Mouse (Mus musculus): ENCODE results near the gene Foxb1. TPM values are rescaled to one million over a fixed set of nuclear protein-coding genes. Genes with fewer than 3 reads are reported as not detected.
A peak's percentile ranks its signal among the peaks of the same experiment; 100 is the strongest.

The Foxb1 gene
- not detected for total RNA-seq (2021)
- long read RNA-seq, experiment 1 = 0 reads
- long read RNA-seq, experiment 2 = 0 reads

GRCm38 (mm10) chr9:69760371-69761301 is at the start of gene Foxb1:
Foxb1 (minus strand) TSS chr9:69760940.
- DNase-seq (ENCODE audit: low spot score in 2 of 2) = no peak
- intact Hi-C loops (cut with DNase I) = loop anchor here (5.0 kb wide), 1 partner anchor 253 kb away; no protein-coding TSS in a partner anchor

GRCm38 (mm10) chr9:69790562-69790961 is 29.8 kb upstream of the Foxb1 start:
- peak in 1 of 2 experiments; percentile 5 for DNase-seq (ENCODE audit: low spot score in 2 of 2)
- intact Hi-C loops (cut with DNase I) = no loop called here

- intact Hi-C loops (cut with DNase I) = no loop called here
- DNase-seq (ENCODE audit: low spot score in 2 of 2) = no peak
Measured at GRCm38 (mm10) chr9:69779996-69780395, 19.3 kb upstream of the Foxb1 start.

- intact Hi-C loops (cut with DNase I) = loop anchor here (5.0 kb wide), 1 partner anchor 52 kb away; no protein-coding TSS in a partner anchor
- no peak for DNase-seq (ENCODE audit: low spot score in 2 of 2)
Measured at GRCm38 (mm10) chr9:69769949-69770585, 9.3 kb upstream of the Foxb1 start.

- intact Hi-C loops (cut with DNase I) = loop anchor here (5.0 kb wide), 1 partner anchor 53 kb away; no protein-coding TSS in a partner anchor
- no peak for DNase-seq (ENCODE audit: low spot score in 2 of 2)
Measured at GRCm38 (mm10) chr9:69769091-69769948, 8.6 kb upstream of the Foxb1 start.

- intact Hi-C loops (cut with DNase I) = loop anchor here (5.0 kb wide), 1 partner anchor 54 kb away; no protein-coding TSS in a partner anchor
- DNase-seq (ENCODE audit: low spot score in 2 of 2) = no peak
Measured at GRCm38 (mm10) chr9:69768136-69768875, 7.6 kb upstream of the Foxb1 start.

- intact Hi-C loops (cut with DNase I) = loop anchor here (5.0 kb wide), 1 partner anchor 55 kb away; no protein-coding TSS in a partner anchor
- DNase-seq (ENCODE audit: low spot score in 2 of 2) = no peak
Measured at GRCm38 (mm10) chr9:69767421-69767820, 6.7 kb upstream of the Foxb1 start.

GRCm38 (mm10) chr9:69766936-69767335 is 6.2 kb upstream of the Foxb1 start:
- intact Hi-C loops (cut with DNase I) = loop anchor here (5.0 kb wide), 1 partner anchor 55 kb away; no protein-coding TSS in a partner anchor
- no peak for DNase-seq (ENCODE audit: low spot score in 2 of 2)

GRCm38 (mm10) chr9:69766301-69766700 is 5.6 kb upstream of the Foxb1 start:
- intact Hi-C loops (cut with DNase I) = loop anchor here (5.0 kb wide), 1 partner anchor 56 kb away; no protein-coding TSS in a partner anchor
- no peak for DNase-seq (ENCODE audit: low spot score in 2 of 2)

GRCm38 (mm10) chr9:69765483-69766050 is 4.8 kb upstream of the Foxb1 start:
- intact Hi-C loops (cut with DNase I) = loop anchor here (5.0 kb wide), 1 partner anchor 57 kb away; no protein-coding TSS in a partner anchor

GRCm38 (mm10) chr9:69764586-69765482 is 4.1 kb upstream of the Foxb1 start:
- intact Hi-C loops (cut with DNase I) = loop anchor here (5.0 kb wide), 2 partner anchors 57 to 258 kb away; no protein-coding TSS in a partner anchor
- no peak for DNase-seq (ENCODE audit: low spot score in 2 of 2)

More at GRCm38 (mm10) chr9:69765483-69766050, 4.8 kb upstream of the Foxb1 start:
- DNase-seq (ENCODE audit: low spot score in 2 of 2) = no peak

- DNase-seq (ENCODE audit: low spot score in 2 of 2) = no peak
- intact Hi-C loops (cut with DNase I) = loop anchor here (5.0 kb wide), 1 partner anchor 257 kb away; no protein-coding TSS in a partner anchor
Measured at GRCm38 (mm10) chr9:69763681-69764585, 3.2 kb upstream of the Foxb1 start.

- DNase-seq (ENCODE audit: low spot score in 2 of 2) = no peak
- intact Hi-C loops (cut with DNase I) = loop anchor here (5.0 kb wide), 1 partner anchor 255 kb away; no protein-coding TSS in a partner anchor
Measured at GRCm38 (mm10) chr9:69762703-69763102, 2.0 kb upstream of the Foxb1 start.

GRCm38 (mm10) chr9:69762221-69762620 is 1.5 kb upstream of the Foxb1 start:
- intact Hi-C loops (cut with DNase I) = loop anchor here (5.0 kb wide), 1 partner anchor 255 kb away; no protein-coding TSS in a partner anchor
- no peak for DNase-seq (ENCODE audit: low spot score in 2 of 2)

GRCm38 (mm10) chr9:69761569-69761968 is 829 bp upstream of the Foxb1 start:
- intact Hi-C loops (cut with DNase I) = loop anchor here (5.0 kb wide), 1 partner anchor 254 kb away; no protein-coding TSS in a partner anchor

More at GRCm38 (mm10) chr9:69761569-69761968, 829 bp upstream of the Foxb1 start:
- no peak for DNase-seq (ENCODE audit: low spot score in 2 of 2)
